Mouse (Mus musculus): Measurements from ENCODE around the gene Abcb9.

Gene Abcb9

DNA sequence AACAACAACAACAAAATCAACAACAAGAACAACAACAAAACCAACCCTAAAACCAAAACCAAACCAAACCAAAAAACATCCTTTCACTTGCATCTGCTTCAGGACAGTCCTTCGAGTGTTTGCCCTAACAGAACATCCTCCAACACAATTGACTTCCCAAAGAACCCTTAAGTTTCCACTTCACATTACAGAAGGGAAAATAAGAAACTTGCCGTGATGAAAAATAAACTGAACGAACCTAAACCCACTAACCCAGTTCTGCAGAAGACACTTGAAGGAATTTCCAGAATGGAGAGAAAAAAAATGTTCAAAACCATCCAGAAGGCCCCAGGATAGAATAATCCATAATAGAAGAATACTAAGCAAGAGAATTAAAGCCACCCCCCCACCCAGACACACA lies 7.4 kb upstream of the Abcb9 start:
- TF ChIP-seq GATA4 (IDR thresholded peaks at IDR 0.05; ENCODE audit: insufficient replicate concordance, low read length): no peak

DNA sequence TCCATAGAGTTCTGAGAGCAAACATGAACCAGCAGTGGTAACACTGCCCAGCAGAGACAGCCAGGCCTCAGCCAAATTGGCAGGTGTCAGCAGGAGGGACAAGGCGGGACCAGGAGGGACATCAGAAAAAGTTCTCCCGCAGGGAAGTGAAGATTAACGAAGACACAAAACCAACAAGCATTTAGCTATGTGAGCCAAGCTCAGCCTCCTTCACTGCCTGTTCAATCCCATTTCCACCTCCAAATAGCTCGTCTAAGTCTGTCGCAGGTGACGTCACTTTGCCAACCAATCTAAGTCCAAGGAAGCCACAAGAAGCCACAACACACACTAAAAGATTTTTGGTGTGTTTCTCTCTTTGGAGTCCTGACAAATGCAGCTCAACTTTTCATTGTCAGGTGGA lies 6.7 kb upstream of the Abcb9 start:
- TF ChIP-seq GATA4 (IDR thresholded peaks at IDR 0.05; ENCODE audit: insufficient replicate concordance, low read length): no peak

DNA sequence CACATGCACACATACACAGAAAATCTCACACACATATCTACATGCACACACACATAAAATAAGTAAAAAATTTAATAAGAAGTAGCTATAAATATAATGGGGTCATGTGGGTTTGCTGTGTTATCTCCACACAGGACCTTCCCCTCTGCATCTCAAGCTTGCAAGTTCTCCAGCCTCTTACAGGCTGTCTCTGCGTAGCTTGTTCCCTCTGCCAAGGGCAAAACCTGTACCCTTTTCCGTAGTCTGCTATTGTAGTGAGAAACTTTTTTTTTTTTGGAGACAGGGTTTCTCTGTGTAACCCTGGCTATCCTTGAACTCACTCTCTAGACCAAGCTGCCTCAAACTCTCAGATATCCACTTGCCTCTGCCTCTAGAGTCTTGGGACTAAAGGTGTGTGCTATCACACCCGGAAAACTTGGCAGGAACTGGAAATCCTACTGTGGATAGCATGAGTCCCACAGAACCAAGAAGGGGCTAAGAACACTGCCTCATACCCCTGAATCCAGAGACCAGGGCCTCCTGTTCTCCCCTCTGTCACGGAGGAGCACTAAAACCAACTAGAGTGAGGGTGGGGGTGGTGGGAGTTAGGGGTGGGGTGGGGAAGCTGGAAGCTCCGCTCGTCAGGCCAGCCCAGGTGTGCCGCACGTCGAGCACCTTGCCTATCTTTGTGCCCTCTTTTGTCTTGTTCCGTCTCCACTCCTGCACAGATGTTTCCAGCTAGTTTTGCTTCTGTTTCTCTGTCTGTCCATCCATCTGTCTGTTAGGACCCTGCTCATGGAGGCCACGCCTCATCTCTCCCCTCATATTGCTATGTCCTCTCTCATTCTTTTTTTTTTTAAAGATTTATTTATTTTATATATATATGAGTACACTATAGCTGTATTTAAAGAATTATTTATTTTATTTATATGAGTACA lies 4.8 kb upstream of the Abcb9 start:
- TF ChIP-seq GATA4 (IDR thresholded peaks at IDR 0.05; ENCODE audit: insufficient replicate concordance, low read length): no peak

GRCm38 (mm10) chr5:124098923-124099322 lies 3.3 kb upstream of the Abcb9 start:
- TF ChIP-seq GATA4 (IDR thresholded peaks at IDR 0.05; ENCODE audit: insufficient replicate concordance, low read length): no peak

- TF ChIP-seq GATA4 (IDR thresholded peaks at IDR 0.05; ENCODE audit: insufficient replicate concordance, low read length): no peak
Measured at GRCm38 (mm10) chr5:124095077-124095581, 469 bp downstream of the Abcb9 start.

DNA sequence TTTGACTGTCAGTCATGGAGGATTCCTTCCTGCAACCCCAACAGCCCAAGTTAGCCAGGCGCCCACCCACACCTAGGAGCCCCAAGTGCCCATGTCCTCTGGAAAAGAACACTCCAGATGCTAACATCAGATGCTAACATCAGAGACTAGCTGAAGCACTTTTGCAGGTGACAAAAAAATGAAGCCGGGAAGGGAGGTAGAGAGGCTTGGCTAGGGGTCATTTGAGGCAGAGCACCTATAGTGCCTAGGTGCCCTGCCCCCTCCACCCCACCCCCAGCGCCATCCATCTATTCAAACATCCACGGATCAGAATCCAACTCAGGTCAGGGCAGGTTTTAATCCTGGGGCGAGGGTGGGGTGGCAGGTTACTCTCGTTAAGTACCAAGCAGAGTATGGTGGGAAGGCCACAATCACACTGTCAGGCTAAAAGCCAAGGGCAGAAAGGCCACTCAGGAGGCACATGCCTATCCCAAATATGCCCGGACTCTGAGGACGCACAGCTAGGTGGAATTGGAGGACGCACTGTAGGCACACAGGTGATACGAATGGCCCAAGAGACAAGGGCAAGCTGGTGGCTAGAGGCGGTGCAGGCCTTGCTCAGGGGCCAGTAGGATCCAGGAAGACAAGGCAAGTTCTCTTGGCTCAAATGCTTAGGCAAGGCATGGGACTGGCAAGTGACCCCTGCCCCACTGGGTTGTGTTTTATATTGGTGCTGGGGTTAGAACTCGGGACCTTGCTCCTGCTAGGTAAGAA lies 1.6 kb downstream of the Abcb9 start:
- no peak for TF ChIP-seq GATA4 (IDR thresholded peaks at IDR 0.05; ENCODE audit: insufficient replicate concordance, low read length)

DNA sequence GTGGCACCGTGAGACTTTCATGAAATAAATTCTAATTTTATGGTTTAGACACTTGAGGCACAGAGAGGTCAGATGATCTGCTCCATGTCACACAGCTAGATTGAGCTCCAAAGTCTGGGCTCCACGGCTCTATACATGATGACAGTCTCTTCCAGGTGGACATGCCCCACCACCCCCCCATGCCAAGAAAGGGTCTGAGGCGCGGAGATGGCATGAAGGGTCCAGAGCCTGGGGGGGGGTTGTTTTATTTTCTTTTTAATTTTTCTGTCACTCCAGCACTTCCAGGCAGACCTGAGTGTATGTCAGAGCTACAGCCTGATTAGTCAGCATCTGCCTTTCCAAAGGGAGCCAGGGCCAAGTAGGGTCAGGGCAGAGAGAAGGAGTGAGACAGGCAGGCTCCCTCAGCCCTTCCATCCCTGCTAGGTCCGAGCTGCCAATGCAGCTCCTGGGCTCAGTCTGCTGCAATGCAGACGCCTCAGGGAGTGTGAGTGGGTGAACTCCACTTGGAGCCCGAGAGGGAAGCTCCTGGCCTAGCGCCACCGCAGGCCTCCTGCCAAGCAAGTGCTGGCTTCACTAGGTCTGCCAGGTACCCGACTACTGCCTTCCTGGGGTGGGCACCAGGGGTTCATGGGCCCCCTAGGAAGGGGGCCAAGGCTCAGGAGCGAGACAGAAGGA lies 2.3 kb downstream of the Abcb9 start:
- TF ChIP-seq GATA4 (IDR thresholded peaks at IDR 0.05; ENCODE audit: insufficient replicate concordance, low read length): no peak

DNA sequence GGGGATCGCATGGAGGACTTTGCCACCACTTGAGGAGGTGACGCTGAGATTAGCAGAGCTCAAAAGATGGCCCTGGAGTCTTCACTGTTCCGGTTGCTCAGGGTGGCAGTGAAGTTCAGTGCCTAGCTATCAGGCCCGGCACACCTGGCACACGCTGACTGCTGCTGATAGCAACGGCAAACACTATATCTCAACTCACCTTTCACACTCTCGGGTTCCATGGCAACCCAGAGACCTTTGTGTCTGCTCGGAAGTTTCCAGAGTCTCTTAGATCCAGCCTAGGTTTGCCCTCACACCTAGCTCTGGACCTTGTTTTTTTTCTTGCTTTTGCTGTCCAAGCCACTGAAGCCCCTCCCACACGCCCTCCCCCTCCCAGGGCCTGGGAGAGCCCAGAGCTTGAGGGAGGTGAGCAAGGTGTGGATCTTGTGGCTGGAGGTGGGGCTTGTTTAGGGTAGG lies 3.6 kb downstream of the Abcb9 start:
- no peak for TF ChIP-seq GATA4 (IDR thresholded peaks at IDR 0.05; ENCODE audit: insufficient replicate concordance, low read length)

DNA sequence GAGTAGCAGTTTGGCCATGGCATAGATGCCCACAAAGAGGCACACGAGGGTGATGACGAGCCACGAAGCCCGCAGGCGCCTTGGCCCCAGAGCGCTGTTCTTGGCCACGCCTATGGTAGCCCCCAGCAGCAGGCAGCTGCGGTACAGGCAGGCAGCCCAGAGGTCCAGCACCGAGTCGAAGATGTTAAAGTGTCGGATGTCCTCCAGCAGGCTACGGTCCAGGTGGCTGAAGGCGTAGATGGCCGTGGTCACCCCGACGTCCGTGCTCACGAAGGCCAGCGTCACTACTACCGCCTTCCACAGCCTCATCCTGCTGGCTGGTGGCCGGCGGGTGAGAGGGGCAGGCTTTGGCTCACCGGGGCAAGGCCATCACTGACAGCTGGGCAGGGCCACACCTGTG lies 5.7 kb downstream of the Abcb9 start:
- TF ChIP-seq GATA4 (IDR thresholded peaks at IDR 0.05; ENCODE audit: insufficient replicate concordance, low read length): no peak

GRCm38 (mm10) chr5:124086876-124087275 lies 8.7 kb downstream of the Abcb9 start:
- no peak for TF ChIP-seq GATA4 (IDR thresholded peaks at IDR 0.05; ENCODE audit: insufficient replicate concordance, low read length)

DNA sequence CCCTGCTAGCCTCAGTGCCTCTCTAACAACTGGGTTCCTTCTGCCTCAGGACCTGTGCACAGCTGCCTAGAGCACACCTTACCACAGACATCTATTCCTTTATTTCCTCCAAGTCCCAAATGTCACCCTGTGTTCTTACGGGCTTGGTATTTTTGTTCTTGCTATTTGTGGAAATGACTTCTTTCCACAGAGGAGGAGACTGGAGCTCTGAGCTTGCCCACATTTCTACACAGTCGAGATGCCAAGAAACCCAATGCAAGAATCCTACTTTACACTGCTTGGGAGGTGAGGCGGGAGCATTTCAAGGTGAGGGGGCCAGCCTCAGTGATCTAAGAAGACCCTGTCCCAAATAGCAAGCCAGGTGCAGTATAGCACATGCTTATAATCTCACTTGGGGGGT lies 10.1 kb downstream of the Abcb9 start:
- no peak for TF ChIP-seq GATA4 (IDR thresholded peaks at IDR 0.05; ENCODE audit: insufficient replicate concordance, low read length)

DNA sequence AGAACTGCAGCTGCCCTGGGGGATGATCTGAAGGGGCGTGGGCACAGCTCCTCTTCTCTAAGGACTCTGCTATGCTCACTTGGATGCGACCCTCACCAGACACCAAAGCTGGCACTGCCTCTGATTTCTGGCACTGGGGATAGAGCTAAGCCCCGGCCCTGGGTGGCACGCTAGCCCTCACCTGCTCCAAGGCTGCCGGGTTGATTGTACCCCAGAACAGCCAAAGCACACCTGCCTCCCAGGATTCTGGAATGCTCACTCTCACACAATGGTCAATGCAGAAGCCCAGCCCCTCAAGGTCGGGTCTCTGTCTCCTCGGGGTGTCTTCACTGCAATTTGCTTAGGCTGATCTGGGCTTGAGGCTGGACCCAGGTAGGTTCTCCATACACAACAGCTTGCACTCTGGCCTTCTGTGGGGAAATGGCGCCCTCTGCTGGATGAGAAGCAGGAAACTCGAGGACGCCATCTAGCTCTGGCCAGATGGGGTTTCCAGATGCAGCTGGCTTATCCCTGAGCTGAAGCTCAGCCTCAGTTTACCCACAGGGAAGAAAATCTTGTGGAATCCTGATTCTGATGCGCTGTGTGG lies 10.9 kb downstream of the Abcb9 start:
- no peak for TF ChIP-seq GATA4 (IDR thresholded peaks at IDR 0.05; ENCODE audit: insufficient replicate concordance, low read length)

- TF ChIP-seq GATA4 (IDR thresholded peaks at IDR 0.05; ENCODE audit: insufficient replicate concordance, low read length): no peak
Measured at GRCm38 (mm10) chr5:124083850-124084587, 11.6 kb downstream of the Abcb9 start.

GRCm38 (mm10) chr5:124082941-124083688 lies 12.5 kb downstream of the Abcb9 start:
- no peak for TF ChIP-seq GATA4 (IDR thresholded peaks at IDR 0.05; ENCODE audit: insufficient replicate concordance, low read length)
